In the genomic region with DNA sequence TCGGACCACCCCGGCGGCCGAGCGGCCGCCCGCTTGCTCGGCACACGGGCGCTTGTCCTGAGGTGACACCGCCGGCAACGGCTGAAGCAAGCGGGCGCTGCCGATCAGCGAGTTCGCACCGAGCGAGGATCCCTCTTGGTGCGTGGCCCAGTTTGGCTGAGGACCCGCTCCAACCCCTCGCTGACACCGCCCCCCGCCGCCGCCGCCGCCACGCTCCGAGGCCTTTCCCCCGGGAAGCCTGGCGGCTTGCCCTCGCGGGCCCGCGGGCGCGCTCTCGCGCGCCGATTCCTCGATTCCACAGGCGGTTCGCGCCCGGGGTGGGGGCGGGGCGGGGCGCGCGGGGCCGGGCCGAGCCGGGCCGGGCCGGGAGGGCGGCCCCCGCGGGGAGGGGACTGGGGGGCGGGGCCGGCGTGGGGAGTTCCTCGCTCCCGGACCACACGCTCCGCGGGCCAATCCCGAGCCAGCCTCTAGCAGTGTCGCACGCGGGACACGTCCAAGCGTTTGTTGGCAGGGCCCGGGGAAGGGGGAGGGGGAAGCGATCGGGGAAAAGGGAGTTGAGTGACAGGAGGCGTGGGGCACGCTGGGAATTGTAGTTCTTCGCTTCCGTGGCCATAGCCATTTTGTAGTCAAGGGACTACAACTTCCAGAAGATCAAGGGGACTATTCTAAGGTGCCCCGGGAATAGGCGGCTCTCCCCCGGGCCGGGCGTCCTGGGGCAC, we compare ENCODE assay signal across 7 mouse cellular contexts. TPM values are rescaled to one million over a fixed set of nuclear protein-coding genes. Genes with fewer than 3 reads are reported as not detected.
DNase-seq lines count a peak whose midpoint lies in the region; ATAC-seq lines count a peak whose summit lies in the region.

No protein-coding gene starts in this region.

- DNase-seq in adrenal gland, adult 8-10 months = peak; percentile 100
- DNase-seq in embryo, embryonic 9.5 days (ENCODE audit: extremely low spot score) = peak; percentile 99
- DNase-seq in gastrocnemius, postnatal 4 days (ENCODE audit: low spot score in 2 of 2) = peak; percentile 99 to 100
- peak; percentile 99 to 100 for DNase-seq in left cerebral cortex, postnatal 36 days (ENCODE audit: low spot score in 2 of 2)
- peak; percentile 99 for DNase-seq in midbrain, embryonic 11.5 days (ENCODE audit: low spot score, missing footprints)
- peak; percentile 99 for DNase-seq in skeletal muscle tissue, adult 2 months (ENCODE audit: low read depth, low spot score)

- WGBS in intestine, embryonic 16.5 days = under 1% methylated on average over 57 of the region's 87 CpGs
- under 1% methylated on average over 57 of the region's 87 CpGs for WGBS in midbrain, embryonic 11.5 days

- H3K4me2 ChIP-seq in intestine, embryonic 16.5 days (ENCODE audit: low read depth, low read length) = peak overlapping the region; percentile 93
- H3K4me2 ChIP-seq in midbrain, embryonic 11.5 days = peak overlapping the region; percentile 87

- intact Hi-C loops in left cerebral cortex, postnatal 36 days (cut with DNase I) = loop anchor here (5.0 to 10.0 kb wide), 5 partner anchors 67 to 868 kb away; no protein-coding TSS in a partner anchor

- peak overlapping the region; percentile 82 for H3K4me3 ChIP-seq in intestine, embryonic 16.5 days (ENCODE audit: low read length)
- peak overlapping the region; percentile 71 for H3K4me3 ChIP-seq in midbrain, embryonic 11.5 days (ENCODE audit: low read depth, low read length)

- H3K9me3 ChIP-seq in intestine, embryonic 16.5 days (ENCODE audit: control insufficient read depth, low read length) = no peaks in the 10 kb centered on the region
- H3K9me3 ChIP-seq in midbrain, embryonic 11.5 days (ENCODE audit: control insufficient read depth, low read length) = no peaks in the 10 kb centered on the region

- ATAC-seq in intestine, embryonic 16.5 days = peak; percentile 94
- ATAC-seq in midbrain, embryonic 11.5 days (ENCODE audit: low FRiP score) = peak; percentile 95

- no peaks in the 10 kb centered on the region for H3K36me3 ChIP-seq in intestine, embryonic 16.5 days (ENCODE audit: control insufficient read depth, insufficient read depth, low read length)
- no peaks in the 10 kb centered on the region for H3K36me3 ChIP-seq in midbrain, embryonic 11.5 days (ENCODE audit: control insufficient read depth, insufficient read depth, low read length)

- H3K27me3 ChIP-seq in intestine, embryonic 16.5 days (replicated peaks; ENCODE audit: control insufficient read depth, insufficient read depth, low read length) = no peaks in the 10 kb centered on the region
- no peaks in the 10 kb centered on the region for H3K27me3 ChIP-seq in midbrain, embryonic 11.5 days (ENCODE audit: control insufficient read depth, insufficient read depth, low read length)

- H3K4me1 ChIP-seq in intestine, embryonic 16.5 days (ENCODE audit: control insufficient read depth, insufficient read depth, low read length) = peaks cover 11% of the 10 kb centered on the region
- peaks cover 32% of the 10 kb centered on the region for H3K4me1 ChIP-seq in midbrain, embryonic 11.5 days (ENCODE audit: control insufficient read depth, insufficient read depth, low read length)

- H3K27ac ChIP-seq in intestine, embryonic 16.5 days (ENCODE audit: low read length) = peak overlapping the region; percentile 99
- peak overlapping the region; percentile 75 for H3K27ac ChIP-seq in midbrain, embryonic 11.5 days (ENCODE audit: low read depth, low read length)

- H3K9ac ChIP-seq in intestine, embryonic 16.5 days (ENCODE audit: low read depth, low read length) = peak overlapping the region; percentile 95
- H3K9ac ChIP-seq in midbrain, embryonic 11.5 days (ENCODE audit: low read length) = peak overlapping the region; percentile 85

RNA-seq across cellular contexts. Expression of gene Jarid2, which starts 1.0 kb away (rescaled TPM):
- 10 to 100 TPM; 32.9 to 48.1 (median 37.8) TPM for total RNA-seq in adrenal gland, adult 8-10 months (2022)
- total RNA-seq in gastrocnemius, postnatal 4 days (2021) = 10 to 100 TPM; 41.4 to 50.6 TPM
- 19.2 and 22.0 TPM in 2 replicates for polyA plus RNA-seq in intestine, embryonic 16.5 days (2015; fragmentation: Nextera tagmentation; extraction: Ambion mirVana)
- total RNA-seq in left cerebral cortex, postnatal 36 days (2021) = 10 to 100 TPM; 32.3 to 40.7 TPM
- 37.4 and 42.5 TPM in 2 replicates for polyA plus RNA-seq in midbrain, embryonic 11.5 days (2014; fragmentation: Nextera tagmentation; extraction: Ambion mirVana)

Comparison
In these comparisons a context has a peak if more than half of its experiments do, and no peak if none do; other contexts are left out.
1. Peak in every context shown above with its lines: DNase-seq, ATAC-seq, H3K4me3 ChIP-seq and H3K27ac ChIP-seq.